Mouse (Mus musculus): ENCODE measurements around the gene Art2b. TPM values are rescaled to one million over a fixed set of nuclear protein-coding genes. Genes with fewer than 3 reads are reported as not detected.

Gene Art2b
- 0.21 TPM in 1 of 4 replicates, not detected in the others for total RNA-seq (2023)

DNA sequence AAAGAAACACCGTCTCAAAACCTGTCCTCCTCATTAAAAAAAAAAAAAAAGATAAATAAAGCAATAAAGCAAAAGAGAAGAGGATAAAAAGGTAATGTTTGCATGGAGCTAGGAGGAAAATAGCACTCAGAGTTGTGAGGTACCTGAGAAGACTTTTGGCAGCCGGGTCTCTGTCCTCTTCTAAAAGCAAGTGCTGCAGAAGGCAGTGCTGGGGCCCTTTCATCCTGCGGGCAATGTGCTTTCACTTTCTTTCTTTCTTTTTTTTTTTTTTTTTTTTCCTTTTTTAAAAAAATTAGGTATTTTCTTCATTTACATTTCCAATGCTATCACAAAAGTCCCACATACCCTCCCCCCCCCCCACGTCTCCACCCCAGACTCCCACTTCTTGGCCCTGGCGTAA is at the start of gene Art2b:
Gene Art2b, minus strand, starts transcription at position 193 of the 400 bp plus-strand sequence.

Other genes starting within 250 kb of the Art2b start
- gene Arap1, start 237.5 kb downstream of the Art2b start, total RNA-seq (2023), result 458 to 521 TPM (median 459 TPM) in 4 replicates
- gene Gm45837, start 174.7 kb downstream of the Art2b start, total RNA-seq (2023), result 10.9 to 24.1 TPM (median 21.0 TPM) in 4 replicates
- gene Pde2a, start 163.9 kb downstream of the Art2b start, total RNA-seq (2023), result 45.8 to 70.9 TPM (median 55.5 TPM) in 4 replicates
- gene Clpb, start 78.0 kb upstream of the Art2b start, total RNA-seq (2023), result 14.1 to 20.2 TPM (median 16.1 TPM) in 4 replicates
- not detected in 4 replicates for gene Phox2a, start 232.7 kb upstream of the Art2b start, total RNA-seq (2023)